Mouse (Mus musculus) limb, embryonic 15.5 days (tissue): ENCODE measurements around the gene Rpl38. TPM values are rescaled to one million over a fixed set of nuclear protein-coding genes. Genes with fewer than 3 reads are reported as not detected.

ENCODE experiments used
- ATAC-seq: fragments of 200-750 bp; cut with Nextera tagmentation; 2 replicates; pipeline ENCODE4 v1.8.0; 2017; ENCODE audit warnings: low read depth, moderate TSS enrichment; ENCODE audit not compliant: insufficient number of reproducible peaks, low FRiP score, low TSS enrichment
- H3K27ac ChIP-seq: fragments of 300-500 bp; sonication (generic); 2 replicates; pipeline ENCODE4 v1.5.1; 2015; ENCODE audit warnings: moderate library complexity, mild to moderate bottlenecking, inconsistent platforms
- H3K27me3 ChIP-seq: fragments of 300-500 bp; sonication (generic); 2 replicates; pipeline ENCODE4 v1.6.1; 2015; ENCODE audit warnings: inconsistent platforms
- H3K36me3 ChIP-seq: fragments of 300-500 bp; sonication (generic); 2 replicates; pipeline ENCODE4 v1.6.1; 2015; ENCODE audit warnings: inconsistent platforms
- H3K4me1 ChIP-seq: fragments of 300-500 bp; sonication (generic); 2 replicates; pipeline ENCODE4 v1.6.1; 2015; ENCODE audit warnings: inconsistent platforms
- H3K4me2 ChIP-seq: fragments of 300-500 bp; sonication (generic); 2 replicates; pipeline ENCODE4 v1.6.1; 2015; ENCODE audit warnings: mild to moderate bottlenecking, inconsistent platforms
- H3K4me3 ChIP-seq: fragments of 300-500 bp; sonication (generic); 2 replicates; pipeline ENCODE4 v1.5.1; 2015; ENCODE audit warnings: mild to moderate bottlenecking, inconsistent platforms
- H3K9ac ChIP-seq: fragments of 300-500 bp; sonication (generic); 2 replicates; pipeline ENCODE4 v1.6.1; 2015; ENCODE audit warnings: inconsistent platforms
- H3K9me3 ChIP-seq: fragments of 300-500 bp; sonication (generic); 2 replicates; pipeline ENCODE4 v1.6.1; 2016; ENCODE audit warnings: inconsistent platforms
- WGBS: fragments of 180-500 bp; shearing (Covaris S2); methylation state at CpG from one replicate; pipeline ENCODE4 v1.1.7; 2015; 5-methylcytosine and 5-hydroxymethylcytosine counted together
- polyA plus RNA-seq: library from polyadenylated mRNA; unstranded; fragments of >200 nt; fragmentation: Nextera tagmentation; extraction: Ambion mirVana; gene quantifications from 2 replicates; pipeline ENCODE4 v1.2.1, GENCODE M21; 2015

Rpl38 gene
- polyA plus RNA-seq, 1 experiment from 2014 or later: 1,120 TPM

- Histone ChIP-seq H3K9me3 (no peaks in the 10 kb centered on the region), H3K4me2 (no peak overlapping the region), H3K27me3 (no peaks in the 10 kb centered on the region), H3K9ac (no peak overlapping the region), H3K4me1 (no peaks in the 10 kb centered on the region), H3K27ac (no peak overlapping the region), H3K4me3 (no peak overlapping the region), H3K36me3 (peaks cover 24% of the 10 kb centered on the region)
- ATAC-seq: no peak
- 69% methylated on average over 7 of the region's 7 CpGs for WGBS
These were observed 47.2 kb downstream of the Rpl38 start for GRCm38 (mm10) chr11:114715531-114715930.

- WGBS: 90% methylated on average over 10 of the region's 10 CpGs
- no peak overlapping the region for H3K4me3 ChIP-seq
- no peaks in the 10 kb centered on the region for H3K27me3 ChIP-seq
- H3K27ac ChIP-seq: no peak overlapping the region
- no peak for ATAC-seq
- H3K9ac ChIP-seq: no peak overlapping the region
- peaks cover 3% of the 10 kb centered on the region; the same call in 1 of the 2 replicates for H3K36me3 ChIP-seq
- no peaks in the 10 kb centered on the region for H3K9me3 ChIP-seq
- H3K4me1 ChIP-seq: peaks cover 8% of the 10 kb centered on the region
- no peak overlapping the region for H3K4me2 ChIP-seq
These were observed 52.2 kb downstream of the Rpl38 start for GRCm38 (mm10) chr11:114720535-114720934.

Other genes starting within 250 kb of the Rpl38 start
- gene Ttyh2, start 6.9 kb downstream of the Rpl38 start, polyA plus RNA-seq: 22.4 and 29.7 TPM in 2 replicates
- gene Dnaic2, start 58.9 kb downstream of the Rpl38 start, polyA plus RNA-seq: 1.1 and 1.3 TPM in 2 replicates
- 0.15 and 0.17 TPM in 2 replicates for gene Kif19a, start 96.9 kb downstream of the Rpl38 start, polyA plus RNA-seq
- 0.86 and 1.7 TPM in 2 replicates for gene Btbd17, start 127.4 kb downstream of the Rpl38 start, polyA plus RNA-seq
- not detected in 2 replicates for gene Gpr142, start 130.4 kb downstream of the Rpl38 start, polyA plus RNA-seq
- 38.6 and 41.0 TPM in 2 replicates for gene Gprc5c, start 182.6 kb downstream of the Rpl38 start, polyA plus RNA-seq
- gene Cd300a, start 221.5 kb downstream of the Rpl38 start, polyA plus RNA-seq: 1.8 and 2.9 TPM in 2 replicates